Mouse (Mus musculus) liver (tissue): ENCODE measurements around the gene Tas2r115.
"Not testable (repeated sequence)": the region's sequence is repeated elsewhere in the genome, so short reads cannot be mapped to it uniquely, and the experiment has no call there.

ENCODE experiments used
- DNase-seq: peaks from one replicate; pipeline ENCODE4 v3.0.0-alpha.2; 2020; ENCODE audit warnings: mixed read lengths

The Tas2r115 gene

DNA sequence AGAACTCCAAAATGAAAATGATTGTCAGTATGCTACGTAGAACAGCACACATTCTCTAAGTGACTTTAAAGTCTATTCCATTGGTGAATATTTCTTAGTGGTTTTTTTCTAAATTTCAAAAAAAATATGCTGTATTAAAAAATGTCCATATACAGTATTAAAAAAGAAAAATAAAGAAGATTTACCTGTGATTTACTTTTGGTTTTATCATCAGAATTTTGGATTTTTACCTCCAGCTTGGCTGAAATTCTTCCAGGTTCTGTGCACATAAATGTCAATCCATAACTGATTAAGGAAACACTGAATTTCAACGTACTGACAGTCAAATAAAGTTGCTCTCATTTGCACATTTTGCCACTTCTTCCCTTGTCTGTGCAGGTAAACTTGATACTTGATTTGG is at the start of gene Tas2r115:
Gene Tas2r115 (minus strand): TSS at position 101 of the 400 bp plus-strand sequence.
- no peak for DNase-seq

GRCm38 (mm10) chr6:132778062-132778461 is 40.2 kb upstream of the Tas2r115 start, which contains the start of gene Tas2r136:
Gene Tas2r136, minus strand, starts transcription at chr6:132778162.
- DNase-seq = no peak

GRCm38 (mm10) chr6:132761831-132762230 is 24.0 kb upstream of the Tas2r115 start, which contains the start of gene Tas2r102:
Gene Tas2r102, plus strand, starts transcription at chr6:132762131.
- DNase-seq = no peak

DNA sequence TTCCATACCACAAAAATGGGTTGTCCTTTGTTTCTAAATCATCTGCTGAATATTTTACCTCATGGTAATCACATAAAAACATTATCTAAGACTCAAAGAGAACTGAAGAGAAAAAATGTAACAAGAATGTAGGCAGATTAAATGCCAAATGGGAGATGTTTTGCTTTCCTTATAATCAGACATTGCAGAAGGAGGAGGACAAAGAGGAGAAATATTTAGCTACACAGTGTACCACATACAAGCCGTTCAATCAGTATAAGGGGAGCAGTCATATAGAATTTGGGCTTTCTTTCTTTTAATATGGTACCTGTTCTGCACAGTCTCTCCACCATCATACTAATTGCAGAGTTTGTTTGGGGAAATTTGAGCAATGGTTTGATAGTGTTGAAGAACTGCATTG is 16.6 kb upstream of the Tas2r115 start, which contains the start of gene Tas2r124:
Gene Tas2r124 (plus strand): TSS at position 301 of the 400 bp plus-strand sequence.
- DNase-seq = no peak

- DNase-seq = no peak
These were observed 12.4 kb upstream of the Tas2r115 start for GRCm38 (mm10) chr6:132750206-132750605.

DNA sequence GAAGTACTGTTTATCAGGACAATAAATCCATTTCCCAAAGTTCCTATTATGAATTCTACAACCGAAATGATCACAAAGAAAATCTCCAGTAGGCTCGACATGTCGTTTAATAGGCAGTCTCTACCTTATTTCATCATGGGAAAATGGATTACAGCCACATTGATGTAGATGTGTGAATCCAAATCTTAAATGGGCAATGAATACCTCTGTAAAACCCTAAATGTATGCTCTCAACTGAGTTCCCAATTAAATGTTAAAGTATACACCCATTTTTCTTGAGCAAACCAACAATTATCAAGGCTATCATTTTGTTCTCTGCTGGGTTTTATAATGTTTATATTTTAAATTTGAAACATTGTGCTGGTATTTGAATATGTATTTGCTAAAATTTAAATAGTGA is 26.0 kb downstream of the Tas2r115 start, which contains the start of gene Tas2r122:
Gene Tas2r122 (minus strand): TSS at position 101 of the 400 bp plus-strand sequence.
- no peak for DNase-seq

GRCm38 (mm10) chr6:132700907-132701306 is 36.9 kb downstream of the Tas2r115 start, which contains the start of gene Tas2r121:
Gene Tas2r121, minus strand, starts transcription at chr6:132701007.
- no peak for DNase-seq

DNA sequence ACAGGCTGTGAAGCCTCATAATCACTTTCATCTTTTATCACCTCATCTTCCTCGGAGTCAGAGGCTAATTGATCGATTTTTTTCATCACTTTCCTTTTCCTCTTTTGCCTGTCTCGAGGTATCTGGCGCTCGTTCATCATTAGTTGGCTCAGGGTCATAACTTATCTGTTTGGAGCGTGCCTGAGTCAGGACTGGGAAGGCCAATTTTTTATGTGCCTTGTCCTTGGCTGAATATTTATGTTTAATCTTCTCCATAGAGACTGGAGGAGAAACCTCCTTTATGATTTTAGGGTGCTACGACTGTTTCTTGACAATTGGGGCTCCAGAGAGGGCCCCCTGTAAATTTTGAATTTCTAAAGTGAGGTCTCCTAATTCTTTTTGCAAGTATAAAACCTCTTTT is 46.2 kb downstream of the Tas2r115 start:
- DNase-seq = not testable (repeated sequence)
